Mouse (Mus musculus): ENCODE data around the gene Gm4779. TPM values are rescaled to one million over a fixed set of nuclear protein-coding genes. Genes with fewer than 3 reads are reported as not detected.

Gene Gm4779
- polyA plus RNA-seq (2012; rRNA removed), result 0.09 and 0.21 TPM in 2 replicates

DNA sequence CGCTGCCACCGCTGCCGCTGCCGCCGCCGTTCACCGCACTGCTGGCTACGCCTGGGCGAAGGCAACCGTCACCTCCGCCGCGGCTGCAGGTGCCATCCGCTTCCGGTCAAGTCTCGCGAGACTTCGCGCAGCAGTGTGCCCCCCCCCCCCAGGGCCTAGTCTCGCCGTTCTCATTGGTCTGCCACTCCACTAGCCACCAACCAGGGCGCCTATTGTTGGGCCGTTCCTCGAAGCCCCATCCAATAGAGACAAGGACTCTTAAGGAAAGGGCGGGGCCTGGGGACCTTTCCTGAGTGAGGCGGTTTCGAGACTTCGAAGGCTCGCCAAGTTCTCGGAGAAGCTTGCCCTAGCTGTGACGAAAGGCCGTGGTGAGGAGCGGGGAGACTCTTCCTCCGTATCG is at the start of gene Gm4779, which contains the start of gene 8030474K03Rik:
Gene Gm4779 (minus strand): TSS at position 82 of the 400 bp plus-strand sequence.
Gene 8030474K03Rik (plus strand): TSS at position 315 of the 400 bp plus-strand sequence.

Other genes starting within 250 kb of the Gm4779 start
- gene Ogt, start 154.4 kb downstream of the Gm4779 start, polyA plus RNA-seq (2012; rRNA removed), result 387 and 392 TPM in 2 replicates
- gene Cxcr3, start 60.2 kb downstream of the Gm4779 start, polyA plus RNA-seq (2012; rRNA removed), result 0.08 and 0.14 TPM in 2 replicates
- gene 8030474K03Rik, start 233 bp upstream of the Gm4779 start, polyA plus RNA-seq (2012; rRNA removed), result 0.18 TPM in 1 of 2 replicates, not detected in the other
- 3.4 TPM in 2 replicates for gene Nhsl2, start 55.0 kb upstream of the Gm4779 start, polyA plus RNA-seq (2012; rRNA removed)

Measured in central nervous system, embryonic 18 days (tissue).